Mouse (Mus musculus) liver, adult 2 months (tissue): Measurements from ENCODE around the gene Gstm4. TPM values are rescaled to one million over a fixed set of nuclear protein-coding genes. Genes with fewer than 3 reads are reported as not detected.

Experiments
- DNase-seq: peaks from one replicate; pipeline ENCODE4 v3.0.0-alpha.2; 2011; ENCODE audit warnings: low read depth, low spot score; ENCODE audit errors: extremely low read depth
- H3K27ac ChIP-seq: fragments of 200-500 bp; replicated peaks from 2 replicates; pipeline ENCODE4 v1.5.1; 2012; ENCODE audit warnings: low read depth, mild to moderate bottlenecking, control low read depth, inconsistent platforms, low read length; ENCODE audit not compliant: insufficient read depth
- H3K27me3 ChIP-seq: fragments of 200-500 bp; 2 replicates; pipeline ENCODE4 v1.6.1; 2012; ENCODE audit warnings: mild to moderate bottlenecking, moderate library complexity, low read length, inconsistent platforms; ENCODE audit not compliant: control insufficient read depth, insufficient read depth
- H3K36me3 ChIP-seq: fragments of 200-500 bp; 2 replicates; pipeline ENCODE4 v1.6.1; 2012; ENCODE audit warnings: low read length, inconsistent platforms; ENCODE audit not compliant: control insufficient read depth, insufficient read depth
- H3K4me1 ChIP-seq: fragments of 200-500 bp; 2 replicates; pipeline ENCODE4 v1.6.1; 2011; ENCODE audit warnings: low read length; ENCODE audit not compliant: control insufficient read depth, insufficient read depth
- H3K4me3 ChIP-seq: fragments of 200-500 bp; 2 replicates; pipeline ENCODE4 v1.5.1; 2011; ENCODE audit warnings: low read depth, mild to moderate bottlenecking, control low read depth, low read length, moderate library complexity; ENCODE audit not compliant: insufficient read depth
- H3K79me2 ChIP-seq: fragments of 200-500 bp; 2 replicates; pipeline ENCODE4 v1.6.1; 2012; ENCODE audit warnings: inconsistent platforms, mild to moderate bottlenecking, low read length, moderate library complexity; ENCODE audit not compliant: control insufficient read depth, insufficient read depth
- H3K9ac ChIP-seq: fragments of 200-500 bp; 2 replicates; pipeline ENCODE4 v1.6.1; 2012; ENCODE audit warnings: low read depth, mild to moderate bottlenecking, control low read depth, inconsistent platforms, low read length
- CTCF ChIP-seq: fragments of 200-500 bp; IDR thresholded peaks from 2 replicates; pipeline ENCODE4 v1.5.1; 2011; ENCODE audit warnings: low read depth, low read length, control low read depth
- POLR2A ChIP-seq: fragments of 200-500 bp; IDR thresholded peaks from 2 replicates; pipeline ENCODE4 v1.6.1; 2011; ENCODE audit warnings: low read length, control low read depth; ENCODE audit not compliant: insufficient read depth; ENCODE audit errors: extremely low read depth
- WGBS: fragments of 180-500 bp; shearing (Covaris S2); methylation state at CpG from one replicate; pipeline ENCODE4 v1.1.7; 2018; 5-methylcytosine and 5-hydroxymethylcytosine counted together
- polyA plus RNA-seq: library from polyadenylated mRNA; depleted of rRNA; stranded (reverse); fragments of >200 nt; gene quantifications from 2 replicates; pipeline ENCODE4 v1.2.3, GENCODE M21; 2012
- total RNA-seq: library from RNA; depleted of rRNA; stranded (reverse); fragments of >200 nt; gene quantifications from 2 replicates; pipeline ENCODE4 v1.2.3, GENCODE M21; 2014

Gene Gstm4
- total and polyA plus RNA-seq, 2 experiments: 19.8 to 98.9 TPM

GRCm38 (mm10) chr3:108067370-108067934 lies 22.8 kb upstream of the Gstm4 start:
- TF ChIP-seq POLR2A (no peak), CTCF (no peak)
- no peaks in the 10 kb centered on the region for H3K79me2 ChIP-seq
- H3K9ac ChIP-seq: no peak overlapping the region
- H3K4me1 ChIP-seq: peaks cover 17% of the 10 kb centered on the region
- H3K27ac ChIP-seq: peak overlapping the region; percentile 95
- H3K36me3 ChIP-seq: no peaks in the 10 kb centered on the region
- H3K27me3 ChIP-seq: no peaks in the 10 kb centered on the region
- no peak overlapping the region for H3K4me3 ChIP-seq
- WGBS: 30% methylated on average over 6 of the region's 6 CpGs
- DNase-seq: peak; percentile 100

GRCm38 (mm10) chr3:108065551-108065950 lies 20.9 kb upstream of the Gstm4 start:
- H3K4me3 ChIP-seq: no peak overlapping the region
- H3K27me3 ChIP-seq: no peaks in the 10 kb centered on the region
- 70% methylated on average over 9 of the region's 9 CpGs for WGBS
- peaks cover 17% of the 10 kb centered on the region for H3K4me1 ChIP-seq
- DNase-seq: no peak
- no peak for TF ChIP-seq CTCF
- no peak for TF ChIP-seq POLR2A
- H3K9ac ChIP-seq: no peak overlapping the region
- no peaks in the 10 kb centered on the region for H3K36me3 ChIP-seq
- H3K27ac ChIP-seq: no peak overlapping the region
- no peaks in the 10 kb centered on the region for H3K79me2 ChIP-seq

- no peak overlapping the region for H3K4me3 ChIP-seq
- WGBS: 39% methylated on average over 4 of the region's 4 CpGs
- TF ChIP-seq CTCF: no peak
- TF ChIP-seq POLR2A: no peak
- DNase-seq: no peak
- no peaks in the 10 kb centered on the region for H3K36me3 ChIP-seq
- H3K4me1 ChIP-seq: peaks cover 14% of the 10 kb centered on the region
- no peak overlapping the region for H3K27ac ChIP-seq
- no peaks in the 10 kb centered on the region for H3K27me3 ChIP-seq
- H3K79me2 ChIP-seq: no peaks in the 10 kb centered on the region
- H3K9ac ChIP-seq: no peak overlapping the region
These were observed 20.0 kb upstream of the Gstm4 start for GRCm38 (mm10) chr3:108064672-108065071.

GRCm38 (mm10) chr3:108062648-108063047 lies 18.0 kb upstream of the Gstm4 start:
- TF ChIP-seq CTCF: no peak
- TF ChIP-seq POLR2A: no peak
- 86% methylated on average over 8 of the region's 8 CpGs for WGBS
- DNase-seq: no peak

GRCm38 (mm10) chr3:108061420-108061819 lies 16.7 kb upstream of the Gstm4 start:
- Histone ChIP-seq H3K9ac (peak overlapping the region; percentile 68; the same call in 1 of the 2 replicates), H3K79me2 (no peaks in the 10 kb centered on the region), H3K36me3 (no peaks in the 10 kb centered on the region), H3K4me3 (no peak overlapping the region), H3K4me1 (peaks cover 3% of the 10 kb centered on the region), H3K27ac (no peak overlapping the region), H3K27me3 (no peaks in the 10 kb centered on the region)
- DNase-seq: peak; percentile 79
- WGBS: 7% methylated on average over 7 of the region's 7 CpGs
- TF ChIP-seq POLR2A (no peak), CTCF (peak; percentile 52)

More at GRCm38 (mm10) chr3:108062648-108063047, 18.0 kb upstream of the Gstm4 start:
- Histone ChIP-seq H3K9ac (no peak overlapping the region), H3K27me3 (no peaks in the 10 kb centered on the region), H3K4me3 (no peak overlapping the region), H3K27ac (no peak overlapping the region), H3K79me2 (no peaks in the 10 kb centered on the region), H3K36me3 (no peaks in the 10 kb centered on the region), H3K4me1 (peaks cover 6% of the 10 kb centered on the region)

- H3K4me1 ChIP-seq: peaks cover 7% of the 10 kb centered on the region; the same call in 1 of the 2 replicates
- H3K27ac ChIP-seq: no peak overlapping the region
- no peaks in the 10 kb centered on the region for H3K27me3 ChIP-seq
- H3K79me2 ChIP-seq: no peaks in the 10 kb centered on the region
- no peaks in the 10 kb centered on the region for H3K36me3 ChIP-seq
- H3K9ac ChIP-seq: no peak overlapping the region
- no peak overlapping the region for H3K4me3 ChIP-seq
- TF ChIP-seq CTCF: no peak
- TF ChIP-seq POLR2A: no peak
- WGBS: 89% methylated on average over 5 of the region's 5 CpGs
- DNase-seq: no peak
These were observed 5.8 kb upstream of the Gstm4 start for GRCm38 (mm10) chr3:108050493-108050892.
